Mouse (Mus musculus) kidney, adult 8-10 months (tissue): ENCODE data around the gene Tent5b.
A peak's percentile ranks its signal among the peaks of the same experiment; 100 is the strongest.

Experiments
- DNase-seq, 2 experiments: peaks; one replicate each; pipeline ENCODE4 v3.0.0; 2022

Tent5b gene

DNA sequence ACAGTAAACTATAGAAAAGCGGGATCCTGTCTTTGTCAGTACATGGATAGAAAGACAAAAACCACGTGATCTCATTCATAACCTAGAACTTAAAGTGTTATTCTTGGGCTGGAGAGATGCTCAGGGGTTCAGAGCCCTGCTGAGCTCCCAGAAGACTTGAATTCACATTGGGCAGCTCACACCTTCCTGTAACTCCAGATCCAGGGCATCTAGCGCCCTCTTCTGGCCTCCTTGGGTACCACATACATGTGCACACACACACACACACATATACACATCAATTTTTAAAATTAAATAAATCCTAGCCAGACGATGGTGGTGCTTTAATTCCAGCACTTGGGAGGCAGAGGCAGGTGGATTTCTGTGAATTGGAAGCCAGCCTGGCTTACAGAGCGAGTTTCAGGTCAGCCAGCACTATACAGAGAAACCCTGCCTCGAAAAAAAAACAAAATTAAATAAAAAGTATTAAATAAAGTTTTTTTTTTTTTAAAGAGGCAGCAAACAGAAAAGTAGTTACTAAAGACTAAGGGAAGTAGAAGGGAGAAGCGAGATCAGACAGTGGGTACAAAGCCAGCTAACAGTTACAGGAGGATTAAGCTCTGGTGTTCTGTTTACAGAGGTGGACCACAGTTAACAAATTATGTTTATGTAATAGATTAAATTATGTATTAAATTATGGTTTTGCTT lies 8.7 kb upstream of the Tent5b start:
- DNase-seq, result no peak

DNA sequence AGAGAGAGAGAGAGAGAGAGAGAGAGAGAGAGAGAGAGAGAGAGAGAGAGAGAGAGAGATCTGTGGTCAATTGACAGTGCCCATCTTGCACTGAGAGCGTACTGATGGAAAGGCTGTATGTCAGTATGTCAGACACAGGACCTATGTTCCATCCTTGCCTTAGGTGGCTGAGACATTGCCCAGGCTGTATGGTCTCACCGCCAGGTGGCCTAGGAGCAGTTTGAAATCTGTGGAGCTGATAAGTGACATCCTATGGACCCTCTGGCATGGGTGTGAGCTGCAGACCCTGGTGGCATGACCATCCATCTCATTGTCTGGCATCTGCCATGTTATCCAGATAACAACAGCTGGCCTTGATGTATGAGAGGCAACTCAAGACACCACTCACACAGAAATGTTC lies 6.1 kb upstream of the Tent5b start:
- DNase-seq, result no peak

DNA sequence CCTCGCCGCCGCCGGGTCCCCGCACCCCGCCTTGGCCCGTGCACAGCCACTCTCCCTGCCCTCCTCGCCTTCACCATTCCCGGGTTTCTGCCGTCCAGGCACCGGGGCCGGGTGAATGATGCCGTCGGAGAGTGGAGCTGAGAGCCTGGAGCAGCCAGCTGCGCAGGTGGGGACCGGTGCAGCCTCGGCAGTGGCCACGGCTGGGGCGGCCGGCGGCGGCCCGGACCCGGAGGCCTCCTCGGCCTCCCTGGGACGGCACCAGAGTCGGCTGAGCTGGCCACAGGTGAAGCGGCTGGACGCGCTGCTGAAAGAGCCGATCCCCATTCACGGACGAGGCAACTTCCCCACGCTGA lies 229 bp downstream of the Tent5b start:
- no peak for DNase-seq

DNA sequence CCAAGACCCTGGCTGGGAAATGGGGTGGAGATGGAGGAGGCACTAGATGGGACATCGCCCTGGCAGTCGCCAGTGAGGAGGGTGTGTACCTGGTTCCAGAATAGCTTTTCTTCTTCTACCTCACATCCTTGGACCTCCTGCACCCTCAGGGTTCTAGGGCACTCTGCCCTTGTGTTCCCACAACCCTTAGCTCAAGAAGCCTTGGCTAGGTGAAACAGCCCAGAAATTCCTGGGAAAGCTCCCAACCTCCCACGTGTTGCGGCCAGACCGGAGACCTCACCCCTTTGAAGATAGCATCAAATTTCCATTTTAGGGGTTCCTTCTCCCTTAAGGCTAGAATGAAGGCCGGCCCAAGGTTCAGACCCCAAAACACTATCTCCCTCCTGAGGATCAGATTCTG lies 822 bp downstream of the Tent5b start:
- DNase-seq, result no peak

DNA sequence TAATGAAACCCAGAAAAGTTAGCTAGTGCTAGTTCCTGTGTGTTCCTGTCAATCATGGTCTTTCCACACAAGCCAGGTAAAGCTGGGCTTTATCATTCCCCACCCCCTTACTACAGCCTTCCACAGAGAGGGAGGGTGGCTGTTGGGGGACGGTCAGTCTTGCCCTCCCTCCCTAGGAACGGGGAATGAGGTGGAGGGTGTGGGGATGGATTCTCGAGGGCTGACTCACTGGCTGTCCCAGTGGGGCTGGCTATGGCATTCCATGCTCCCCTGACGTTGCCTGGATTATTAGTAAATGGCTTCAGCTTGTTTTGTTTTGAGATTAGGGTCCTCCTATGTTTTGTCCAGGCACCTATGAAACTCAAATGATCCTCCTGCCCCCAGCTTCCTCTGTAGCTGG lies 1.6 kb downstream of the Tent5b start:
- no peak for DNase-seq

DNA sequence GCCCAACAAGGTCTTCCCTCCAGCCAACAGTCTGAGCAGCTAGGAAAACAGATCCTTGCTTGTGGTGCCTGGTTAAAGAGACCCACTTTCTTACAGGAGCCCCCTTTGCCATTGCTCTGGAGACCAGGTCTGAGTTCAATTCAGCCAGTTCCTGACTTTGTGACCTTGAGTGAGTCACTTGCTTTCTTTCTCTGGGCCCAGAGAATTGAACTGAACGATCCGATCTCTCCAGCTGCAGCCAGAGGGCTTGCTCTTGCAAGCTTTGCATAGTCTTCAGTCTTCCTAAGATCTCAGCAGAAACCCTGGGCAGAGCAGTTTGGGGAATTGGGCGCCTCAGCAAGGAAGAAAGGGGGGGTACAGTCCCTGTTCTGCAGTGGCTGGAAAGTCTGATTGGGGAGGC lies 2.5 kb downstream of the Tent5b start:
- DNase-seq, result no peak

DNA sequence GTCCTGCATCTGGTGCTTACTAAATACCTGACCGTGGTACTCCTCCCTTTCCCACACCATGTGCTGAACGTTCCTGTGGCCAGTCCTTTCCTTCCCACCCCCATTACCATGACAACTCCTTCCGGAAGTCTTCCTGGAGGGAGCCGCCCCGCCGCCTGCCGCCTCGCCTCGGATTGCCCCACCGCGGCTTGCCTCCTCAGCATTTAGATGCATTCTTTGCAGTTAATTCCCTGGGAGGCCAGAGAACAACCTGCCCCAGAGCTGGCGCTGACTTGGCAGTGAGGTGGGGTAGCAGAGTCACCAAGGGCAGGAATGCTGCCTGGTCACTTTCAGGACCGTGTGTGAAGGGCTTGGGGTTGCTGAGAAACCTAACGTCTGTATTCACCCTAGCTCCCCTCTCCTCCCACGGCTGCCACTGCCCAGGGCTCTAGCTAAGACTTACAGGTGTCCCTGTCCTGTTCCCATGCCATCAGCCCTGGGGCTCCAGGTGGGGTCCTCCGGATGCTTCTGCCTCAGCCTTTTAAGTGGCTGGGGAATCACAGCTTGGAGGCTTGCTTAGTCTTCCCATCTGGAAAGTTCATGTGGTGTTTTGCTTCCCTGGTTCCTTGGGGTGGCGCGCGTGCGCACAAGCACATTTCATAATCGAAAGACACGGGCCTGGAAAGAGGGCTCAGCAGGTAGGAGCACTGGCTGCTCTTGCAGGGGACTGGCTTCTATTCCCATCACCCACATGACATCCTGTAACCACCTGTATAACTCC lies 4.5 kb downstream of the Tent5b start:
- DNase-seq, result peak; percentile 71 to 85

DNA sequence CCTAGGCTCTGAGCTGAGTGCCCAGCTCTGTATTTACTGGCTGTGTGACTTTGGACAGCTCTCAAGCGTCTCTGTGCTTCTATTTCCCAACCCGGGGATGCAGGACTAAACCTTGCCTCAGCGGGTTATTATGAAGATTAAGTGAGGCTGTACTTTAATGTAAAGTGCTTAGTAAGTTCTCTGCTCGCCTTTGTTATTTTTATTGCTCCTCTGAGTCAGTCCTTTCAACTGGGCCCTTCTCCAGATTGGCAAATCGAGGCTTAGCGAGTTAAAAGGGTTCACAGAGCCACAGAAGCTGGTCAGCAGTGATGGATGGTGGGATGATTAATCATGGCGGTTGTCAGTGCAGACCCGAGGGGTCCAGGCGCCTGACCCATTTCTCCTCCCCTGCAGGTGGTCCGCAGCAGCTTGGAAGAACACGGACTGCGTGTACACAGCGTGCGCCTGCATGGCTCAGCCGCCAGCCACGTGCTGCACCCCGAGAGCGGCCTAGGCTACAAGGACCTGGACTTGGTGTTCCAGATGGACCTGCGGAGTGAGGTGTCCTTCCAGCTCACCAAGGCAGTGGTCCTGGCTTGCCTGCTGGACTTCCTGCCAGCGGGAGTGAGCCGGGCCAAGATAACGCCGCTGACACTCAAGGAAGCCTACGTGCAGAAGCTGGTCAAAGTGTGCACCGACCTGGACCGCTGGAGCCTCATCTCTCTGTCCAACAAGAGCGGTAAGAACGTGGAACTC lies 5.9 kb downstream of the Tent5b start:
- no peak for DNase-seq

DNA sequence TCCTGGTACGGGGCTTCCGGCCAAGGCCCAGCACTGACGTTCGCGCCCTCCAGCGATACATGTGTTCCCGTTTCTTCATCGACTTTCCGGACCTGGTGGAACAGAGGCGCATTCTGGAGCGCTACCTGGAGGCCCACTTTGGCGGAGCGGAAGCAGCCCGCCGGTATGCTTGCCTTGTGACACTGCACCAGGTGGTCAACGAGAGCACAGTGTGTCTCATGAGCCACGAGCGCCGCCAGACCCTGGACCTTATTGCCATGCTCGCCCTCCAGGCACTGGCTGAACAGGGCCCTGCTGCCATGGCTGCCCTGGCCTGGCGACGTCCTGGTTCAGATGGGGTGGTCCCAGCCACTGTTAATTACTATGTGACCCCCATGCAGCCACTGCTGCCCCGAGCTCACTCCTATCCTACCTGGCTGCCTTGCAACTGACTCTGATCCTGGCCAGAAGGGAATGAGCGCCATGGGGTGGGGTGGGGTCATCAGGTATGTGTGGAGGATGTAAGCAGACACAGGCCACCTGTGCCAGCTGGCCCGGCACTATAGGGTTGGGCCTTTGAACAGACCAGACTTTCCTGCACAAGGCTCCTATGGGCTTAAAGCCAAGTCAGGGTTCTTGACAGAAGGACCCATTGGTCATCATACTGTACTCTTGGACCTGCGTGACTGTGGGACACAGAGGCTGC lies 6.9 kb downstream of the Tent5b start:
- DNase-seq, result no peak

DNA sequence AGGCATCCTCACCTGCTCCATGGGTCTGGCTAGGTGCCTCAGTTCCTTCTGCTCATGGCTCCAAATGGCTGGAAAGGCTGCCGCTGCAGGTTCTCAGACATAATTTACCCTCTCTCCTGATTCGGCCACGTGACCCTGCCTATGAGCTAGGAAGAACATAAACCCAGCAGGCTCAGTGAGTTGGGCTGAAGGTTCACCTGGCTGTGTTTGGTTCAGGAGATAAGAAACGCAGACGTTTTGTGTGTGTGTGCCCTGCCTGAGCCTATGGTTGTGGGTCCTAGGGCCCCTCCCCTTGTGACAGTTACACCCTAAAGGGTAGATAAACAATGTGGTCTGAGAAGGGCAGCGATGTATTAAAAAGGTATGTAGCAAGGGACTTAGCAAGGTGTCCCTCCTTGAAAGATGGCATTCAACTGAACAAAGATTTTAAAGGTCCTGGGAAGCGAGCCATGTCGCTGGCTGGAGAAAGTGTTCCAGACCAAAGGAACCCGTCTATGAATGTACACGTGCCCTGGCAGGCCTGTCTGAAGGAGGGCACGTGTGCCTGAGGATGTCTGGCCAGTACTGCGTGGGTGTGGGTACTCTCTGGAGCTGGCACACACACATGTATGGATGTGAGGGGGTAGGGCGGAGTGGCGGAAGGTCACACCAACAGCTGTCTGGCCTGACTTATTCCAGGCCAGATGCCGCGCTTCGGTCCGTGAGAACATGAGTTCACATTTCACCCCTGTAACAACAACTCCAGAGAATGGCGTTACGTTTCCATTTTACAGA lies 8.9 kb downstream of the Tent5b start:
- DNase-seq, result peak; percentile 33 to 43

DNA sequence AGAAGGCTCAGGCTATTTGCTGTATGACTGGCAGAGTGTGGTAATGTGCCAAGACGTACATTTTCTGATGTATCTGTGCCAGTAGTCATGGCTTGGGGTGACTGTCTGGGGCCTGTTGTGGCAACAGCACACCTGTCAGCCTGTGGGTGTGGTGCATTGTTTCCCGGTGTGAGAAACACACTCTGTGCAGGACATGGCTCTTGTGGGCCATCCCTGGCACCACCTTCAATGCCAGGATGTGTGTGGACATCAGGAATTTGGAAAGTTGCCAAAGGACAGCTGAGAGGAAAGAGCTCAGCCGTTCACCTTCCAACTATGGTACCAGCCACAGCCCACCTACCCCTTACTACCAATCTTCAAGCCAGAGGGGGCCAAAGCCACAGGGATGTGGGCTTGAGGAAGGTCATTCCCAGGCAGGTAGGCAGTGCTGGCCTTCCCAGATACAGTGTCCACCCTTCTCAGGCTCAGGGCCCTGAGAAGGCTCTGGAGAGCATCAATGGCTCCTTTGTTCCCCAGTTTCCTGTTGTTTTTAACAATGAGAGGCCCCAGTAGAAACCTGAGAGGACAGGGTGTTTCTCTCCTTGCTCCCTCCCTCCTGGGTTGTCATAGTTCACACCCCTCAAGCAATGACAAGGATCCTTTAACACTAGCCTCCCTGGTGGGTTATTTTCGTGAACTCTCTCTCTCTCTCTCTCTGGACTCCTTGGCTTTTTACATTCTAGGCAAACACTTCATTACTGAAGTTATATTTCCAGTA lies 9.7 kb downstream of the Tent5b start:
- DNase-seq, result no peak

DNA sequence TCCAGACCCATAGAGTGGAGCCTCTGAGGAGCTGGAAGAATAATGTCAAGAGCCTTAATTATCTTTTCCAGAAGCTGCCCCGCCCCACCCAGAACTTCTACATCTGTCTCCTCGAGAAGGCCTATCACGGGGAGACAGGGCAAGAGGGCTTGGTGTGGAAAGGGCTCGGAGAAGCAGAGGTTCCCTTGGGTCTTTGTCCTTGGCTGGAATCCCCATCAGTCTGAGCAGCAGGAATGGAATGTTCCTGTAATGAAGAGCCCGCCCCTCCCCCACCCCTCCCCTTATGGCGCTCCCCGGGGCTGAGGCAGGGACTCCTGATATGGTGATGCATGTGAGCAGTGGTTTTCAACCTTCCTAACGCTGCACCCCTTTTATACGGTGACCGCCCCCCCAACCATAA lies 11.9 kb downstream of the Tent5b start:
- DNase-seq, result no peak

DNA sequence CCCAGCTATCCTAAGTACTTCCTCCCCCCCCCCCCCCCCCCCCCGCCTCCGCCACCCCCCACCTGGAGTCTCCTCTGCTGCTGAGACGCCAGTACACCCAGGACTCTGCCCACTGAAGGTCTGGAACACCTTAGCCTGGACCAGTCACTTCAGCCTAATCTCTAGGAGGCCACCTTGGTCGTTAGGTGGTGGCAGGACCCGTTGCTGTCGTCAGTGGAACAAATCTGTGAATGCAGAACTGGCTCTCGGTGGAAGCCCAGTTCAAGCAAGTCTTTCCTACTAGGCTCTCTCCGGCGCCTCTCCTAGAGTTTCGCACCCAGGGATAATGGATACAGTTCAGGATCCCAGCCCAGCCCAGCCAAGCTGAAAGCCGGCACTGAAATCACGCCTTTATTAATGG lies 14.0 kb downstream of the Tent5b start:
- DNase-seq, result peak in 1 of 2 experiments; percentile 41

DNA sequence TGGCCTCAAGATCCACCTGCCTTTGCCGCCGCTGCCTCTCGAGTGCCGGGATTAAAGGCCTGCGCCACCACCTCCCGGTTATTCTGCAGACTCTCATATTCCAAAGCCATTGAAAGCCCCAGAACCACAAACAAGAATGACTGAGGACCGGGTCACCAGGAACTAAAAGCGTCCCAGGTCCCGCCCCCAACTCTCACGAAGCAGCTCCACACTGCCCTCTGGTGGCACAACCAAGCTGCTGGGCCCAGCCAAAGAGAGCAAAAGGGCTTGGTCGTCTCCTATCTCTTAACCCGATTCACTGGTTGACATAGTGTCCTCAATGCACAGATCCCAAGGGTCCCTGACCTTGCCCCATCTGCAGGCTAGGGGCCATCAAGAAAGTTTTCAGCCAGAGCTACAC lies 14.5 kb downstream of the Tent5b start:
- peak; percentile 84 to 93 for DNase-seq

DNA sequence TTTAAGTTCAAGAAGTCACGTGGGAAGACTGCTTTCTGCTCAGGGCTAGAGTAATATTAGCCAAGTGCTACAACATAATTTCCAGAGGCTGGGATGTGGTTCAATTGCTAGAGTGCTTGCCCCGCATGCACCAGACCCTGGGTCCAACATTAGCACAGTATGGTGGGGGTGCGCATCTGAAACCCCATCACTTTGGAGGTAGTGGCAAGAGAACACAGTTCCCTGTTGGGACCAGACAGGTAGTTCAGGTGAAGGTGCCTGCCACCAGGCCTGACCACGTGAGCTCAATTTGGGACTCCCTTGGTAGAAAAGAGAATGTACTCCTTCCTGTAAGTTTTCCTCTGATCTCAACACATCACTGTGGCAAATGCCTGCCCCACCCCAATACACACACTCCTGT lies 14.9 kb downstream of the Tent5b start:
- DNase-seq, result no peak

DNA sequence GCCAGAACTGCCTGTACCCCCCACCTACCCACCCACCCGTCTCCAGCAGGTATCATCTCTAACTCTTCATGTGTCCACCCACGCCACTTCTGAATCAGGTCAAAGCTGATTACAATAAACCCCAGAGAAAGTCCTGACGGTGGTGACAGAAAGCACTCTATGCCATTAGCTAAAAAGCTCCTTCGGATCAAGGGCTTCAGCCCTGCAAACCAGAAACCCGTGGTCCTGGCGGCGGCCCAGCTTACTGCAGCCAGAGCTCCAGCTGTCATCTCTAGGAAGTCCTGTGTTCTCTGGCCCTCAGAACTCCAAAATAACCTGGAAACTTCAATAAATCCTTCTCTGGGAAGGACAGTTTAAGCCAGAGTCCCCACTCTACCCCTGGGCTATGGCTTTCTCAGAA lies 15.8 kb downstream of the Tent5b start:
- DNase-seq, result peak in 1 of 2 experiments; percentile 44

DNA sequence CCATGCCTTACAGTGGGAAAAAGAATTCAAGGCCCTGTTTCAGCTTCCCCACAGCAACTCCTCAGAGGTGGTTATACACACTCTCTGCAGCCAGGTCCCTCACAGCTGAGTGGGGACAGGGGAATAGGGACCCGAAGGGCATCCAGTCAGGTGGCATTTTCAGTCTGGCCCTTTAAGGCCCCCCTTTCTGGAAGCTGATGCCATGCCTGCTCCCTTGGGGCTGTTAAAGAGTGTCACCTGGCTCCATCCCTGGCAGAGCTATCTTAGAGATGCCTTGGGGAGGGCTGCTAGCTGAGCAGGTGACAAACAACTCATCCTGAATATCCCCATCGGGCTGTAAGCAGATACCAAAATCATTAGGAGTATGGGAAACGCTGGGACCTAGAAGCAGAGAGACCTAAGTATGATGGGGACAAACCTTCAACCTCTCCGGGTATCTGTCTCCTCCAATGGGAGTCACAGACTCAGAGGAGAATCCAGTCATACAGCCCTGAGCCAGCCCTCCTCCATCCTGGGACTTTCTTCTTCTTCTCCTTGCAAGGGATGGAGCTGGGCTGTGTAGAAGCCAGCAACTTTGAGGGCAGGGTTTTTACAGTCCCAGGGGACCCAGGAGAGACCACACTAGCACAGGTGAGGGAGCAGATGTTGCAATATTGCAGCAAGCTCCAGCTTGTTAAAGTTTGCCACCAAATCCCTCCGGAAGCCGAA lies 17.0 kb downstream of the Tent5b start:
- no peak for DNase-seq

DNA sequence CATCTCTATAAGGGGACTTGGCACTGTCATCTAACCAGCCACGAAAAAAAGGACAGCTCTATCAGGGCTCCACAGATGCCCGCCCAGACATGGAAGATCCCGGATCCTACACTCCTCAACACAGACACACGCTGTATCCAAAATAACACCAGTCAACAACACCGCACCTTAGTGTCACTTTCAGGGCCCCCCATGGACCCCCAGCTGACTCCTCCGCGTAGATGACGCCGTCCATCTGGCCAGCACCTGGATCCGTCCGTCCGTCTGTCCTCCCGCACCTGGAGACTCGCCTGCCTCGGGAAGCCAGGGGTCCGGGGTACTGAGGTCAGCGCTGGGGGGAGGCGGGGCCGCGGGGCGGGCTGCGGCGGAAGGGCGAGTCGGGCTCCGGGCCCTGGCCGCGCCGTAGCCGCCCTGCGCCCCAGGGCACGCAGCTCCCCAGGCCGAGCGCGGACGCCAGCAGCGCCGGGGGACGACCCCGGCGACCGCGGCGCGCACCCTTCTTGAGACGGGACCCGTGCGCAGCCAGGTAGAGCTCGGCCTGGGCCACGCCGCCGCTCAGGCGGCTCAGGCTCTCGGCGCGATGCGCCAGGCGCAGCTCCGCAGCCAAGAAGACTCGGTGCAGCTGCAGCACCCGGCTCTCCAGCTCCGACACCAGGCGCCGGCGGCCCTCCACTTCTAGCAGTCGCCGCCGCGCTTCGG lies 17.7 kb downstream of the Tent5b start:
- no peak for DNase-seq

DNA sequence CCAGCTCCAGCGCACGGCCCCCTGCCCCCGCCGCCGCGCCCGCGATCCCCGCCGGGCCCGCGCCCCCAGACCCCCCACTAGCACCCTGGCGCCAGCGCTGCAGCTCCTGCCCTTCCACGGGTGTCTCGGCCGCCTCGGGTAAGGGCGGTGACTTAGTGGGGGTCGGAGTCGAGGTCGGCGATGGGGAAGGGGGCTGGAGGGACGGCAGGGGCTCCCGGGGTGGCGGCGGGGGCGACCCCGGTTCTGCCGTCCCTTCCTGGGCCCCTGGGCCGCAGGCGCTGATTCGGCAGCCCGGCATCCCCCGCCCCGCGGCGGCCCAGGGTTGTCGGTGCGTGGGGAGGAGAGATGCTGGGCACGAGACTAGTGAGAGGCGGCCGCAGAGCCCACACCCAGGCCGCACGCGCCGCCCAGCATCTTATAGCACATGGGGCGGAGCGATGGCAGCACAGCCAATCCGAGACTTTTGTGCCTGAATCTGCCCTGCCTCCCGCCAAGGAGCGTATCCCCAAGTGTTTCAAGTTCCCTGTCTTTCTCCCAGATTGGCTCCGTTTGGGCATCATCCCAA lies 18.3 kb downstream of the Tent5b start, which contains the start of gene Trnp1:
Trnp1 (minus strand) TSS at position 391 of the 565 bp plus-strand sequence.
- peak; percentile 41 to 42 for DNase-seq

DNA sequence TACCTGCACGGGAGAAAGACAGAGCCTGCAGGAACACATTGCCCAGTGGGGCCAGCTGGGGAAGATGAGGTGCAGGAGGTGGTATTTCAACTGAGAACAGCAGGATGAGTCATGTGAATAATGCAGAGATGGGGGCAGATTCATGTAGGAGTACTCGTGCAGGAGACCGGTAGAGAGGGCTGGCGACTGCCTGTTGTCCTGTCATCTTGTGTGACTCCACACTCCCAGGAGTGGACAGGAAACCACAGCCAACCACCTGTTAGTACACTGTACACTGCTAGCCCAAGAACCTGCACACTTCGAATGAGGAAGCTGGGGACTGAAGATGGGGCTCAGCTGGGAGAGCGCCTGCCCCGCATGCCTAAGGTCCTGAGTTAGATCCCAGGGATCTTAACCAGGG lies 21.6 kb downstream of the Tent5b start:
- no peak for DNase-seq
